Mouse (Mus musculus): ENCODE results near the gene Prtn3. TPM values are rescaled to one million over a fixed set of nuclear protein-coding genes. Genes with fewer than 3 reads are reported as not detected.

The Prtn3 gene
- polyA plus RNA-seq, 1 experiment from 2014 or later = 3.5 TPM

- no peak overlapping the region for H3K4me2 ChIP-seq
- WGBS = 93% methylated on average over 26 of the region's 26 CpGs
- H3K4me3 ChIP-seq (ENCODE audit: low read depth, low read length) = no peak overlapping the region
- no peaks in the 10 kb centered on the region for H3K9me3 ChIP-seq (ENCODE audit: low read depth, low read length)
- no peak for TF ChIP-seq CTCF (IDR thresholded peaks at IDR 0.05; ENCODE audit: low read depth)
- 0 out of 2 replicates have a peak overlapping the region, but pooled peaks have one; percentile 18 for H3K27ac ChIP-seq (ENCODE audit: low read depth)
- no peak overlapping the region for H3K9ac ChIP-seq
- DNase-seq (no peak), ATAC-seq (ENCODE audit: insufficient read depth) (no peak)
- no peaks in the 10 kb centered on the region for H3K27me3 ChIP-seq (ENCODE audit: insufficient read depth, low read length)
- H3K36me3 ChIP-seq (ENCODE audit: insufficient read depth) = peaks cover 100% of the 10 kb centered on the region
- peaks cover 20% of the 10 kb centered on the region for H3K4me1 ChIP-seq (ENCODE audit: insufficient read depth)
Observed at GRCm38 (mm10) chr10:79860079-79860911, 14.0 kb upstream of the Prtn3 start.

GRCm38 (mm10) chr10:79861230-79862048, 12.8 kb upstream of the Prtn3 start:
- Histone ChIP-seq H3K36me3 (ENCODE audit: insufficient read depth) (peaks cover 100% of the 10 kb centered on the region), H3K27me3 (ENCODE audit: insufficient read depth, low read length) (no peaks in the 10 kb centered on the region), H3K4me3 (ENCODE audit: low read depth, low read length) (no peak overlapping the region), H3K27ac (ENCODE audit: low read depth) (no peak overlapping the region), H3K9me3 (ENCODE audit: low read depth, low read length) (no peaks in the 10 kb centered on the region), H3K4me2 (no peak overlapping the region), H3K4me1 (ENCODE audit: insufficient read depth) (peaks cover 20% of the 10 kb centered on the region), H3K9ac (no peak overlapping the region)
- no peak for TF ChIP-seq CTCF (IDR thresholded peaks at IDR 0.05; ENCODE audit: low read depth)
- 67% methylated on average over 25 of the region's 25 CpGs for WGBS
- DNase-seq = no peak
- ATAC-seq (ENCODE audit: insufficient read depth) = no peak

GRCm38 (mm10) chr10:79862049-79862788, 12.1 kb upstream of the Prtn3 start:
- ATAC-seq (ENCODE audit: insufficient read depth) = no peak
- WGBS = 84% methylated on average over 23 of the region's 23 CpGs
- peaks cover 17% of the 10 kb centered on the region for H3K4me1 ChIP-seq (ENCODE audit: insufficient read depth)

GRCm38 (mm10) chr10:79862925-79863324, 11.4 kb upstream of the Prtn3 start:
- ATAC-seq (ENCODE audit: insufficient read depth) (no peak), DNase-seq (no peak)
- H3K4me3 ChIP-seq (ENCODE audit: low read depth, low read length) = no peak overlapping the region
- H3K4me2 ChIP-seq = no peak overlapping the region
- WGBS = 59% methylated on average over 10 of the region's 10 CpGs
- peaks cover 90% of the 10 kb centered on the region for H3K36me3 ChIP-seq (ENCODE audit: insufficient read depth)
- no peak overlapping the region for H3K9ac ChIP-seq
- H3K27ac ChIP-seq (ENCODE audit: low read depth) = no peak overlapping the region
- no peak for TF ChIP-seq CTCF (IDR thresholded peaks at IDR 0.05; ENCODE audit: low read depth)
- H3K27me3 ChIP-seq (ENCODE audit: insufficient read depth, low read length) = no peaks in the 10 kb centered on the region
- peaks cover 10% of the 10 kb centered on the region for H3K4me1 ChIP-seq (ENCODE audit: insufficient read depth)
- H3K9me3 ChIP-seq (ENCODE audit: low read depth, low read length) = no peaks in the 10 kb centered on the region

More at GRCm38 (mm10) chr10:79862049-79862788, 12.1 kb upstream of the Prtn3 start:
- peaks cover 97% of the 10 kb centered on the region for H3K36me3 ChIP-seq (ENCODE audit: insufficient read depth)
- DNase-seq = no peak
- H3K27ac ChIP-seq (ENCODE audit: low read depth) = no peak overlapping the region
- H3K4me2 ChIP-seq = no peak overlapping the region
- no peaks in the 10 kb centered on the region for H3K27me3 ChIP-seq (ENCODE audit: insufficient read depth, low read length)
- H3K9ac ChIP-seq = no peak overlapping the region
- no peak overlapping the region for H3K4me3 ChIP-seq (ENCODE audit: low read depth, low read length)
- no peaks in the 10 kb centered on the region for H3K9me3 ChIP-seq (ENCODE audit: low read depth, low read length)
- no peak for TF ChIP-seq CTCF (IDR thresholded peaks at IDR 0.05; ENCODE audit: low read depth)

DNA sequence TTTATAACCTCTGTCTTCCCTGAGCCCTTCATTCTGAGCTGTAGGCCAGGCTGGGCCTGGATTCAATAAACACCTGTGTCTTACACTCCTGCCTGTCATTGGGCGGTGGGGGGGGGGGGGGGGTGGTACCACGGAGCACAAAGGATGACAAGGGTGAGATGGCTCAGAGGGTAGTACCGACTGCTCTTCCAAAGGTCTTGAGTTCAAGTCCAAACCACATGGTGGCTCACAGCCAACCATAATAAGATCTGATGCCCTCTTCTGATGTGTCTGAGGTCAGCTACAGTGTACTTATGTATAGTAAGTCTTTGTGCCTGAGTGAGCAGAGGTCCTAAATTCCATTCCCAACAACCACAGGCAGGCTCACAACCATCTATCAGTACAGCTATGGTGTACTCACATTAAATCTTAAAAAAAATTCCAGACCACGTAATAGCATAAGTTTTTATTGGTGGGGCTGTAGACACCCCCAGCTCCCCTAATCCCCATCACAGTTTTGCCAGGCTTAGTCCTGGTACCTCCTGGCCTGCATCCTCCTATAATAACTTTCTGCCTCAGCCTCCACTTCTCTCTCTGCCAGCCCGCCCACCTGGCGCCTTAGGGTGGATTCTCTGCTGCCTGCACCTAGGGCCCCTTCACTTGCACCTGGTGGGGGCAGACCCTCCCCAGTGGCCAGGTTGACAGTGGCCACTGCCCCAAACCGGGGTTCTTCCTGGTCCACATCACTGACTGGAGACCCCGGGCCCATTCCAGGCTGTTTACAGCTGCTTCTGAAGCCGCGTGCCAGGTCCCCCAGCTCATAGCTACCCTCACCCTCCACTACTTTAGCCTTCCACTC, 9.7 kb upstream of the Prtn3 start:
- Histone ChIP-seq H3K4me1 (ENCODE audit: insufficient read depth) (peaks cover under 1% of the 10 kb centered on the region; the same call in 1 of the 2 replicates), H3K36me3 (ENCODE audit: insufficient read depth) (peaks cover 73% of the 10 kb centered on the region), H3K27ac (ENCODE audit: low read depth) (peak overlapping the region; percentile 32; the same call in 1 of the 2 replicates), H3K27me3 (ENCODE audit: insufficient read depth, low read length) (no peaks in the 10 kb centered on the region), H3K9ac (no peak overlapping the region), H3K4me3 (ENCODE audit: low read depth, low read length) (0 out of 2 replicates have a peak overlapping the region, but pooled peaks have one; percentile 0), H3K9me3 (ENCODE audit: low read depth, low read length) (no peaks in the 10 kb centered on the region), H3K4me2 (no peak overlapping the region)
- ATAC-seq (ENCODE audit: insufficient read depth) (peak; percentile 22), DNase-seq (no peak)
- 39% methylated on average over 10 of the region's 10 CpGs for WGBS
- no peak for TF ChIP-seq CTCF (IDR thresholded peaks at IDR 0.05; ENCODE audit: low read depth)

GRCm38 (mm10) chr10:79865189-79865601, 9.1 kb upstream of the Prtn3 start:
- Histone ChIP-seq H3K9ac (no peak overlapping the region), H3K4me1 (ENCODE audit: insufficient read depth) (no peaks in the 10 kb centered on the region), H3K4me3 (ENCODE audit: low read depth, low read length) (0 out of 2 replicates have a peak overlapping the region, but pooled peaks have one; percentile 0), H3K36me3 (ENCODE audit: insufficient read depth) (peaks cover 67% of the 10 kb centered on the region), H3K9me3 (ENCODE audit: low read depth, low read length) (no peaks in the 10 kb centered on the region), H3K27me3 (ENCODE audit: insufficient read depth, low read length) (no peaks in the 10 kb centered on the region), H3K27ac (ENCODE audit: low read depth) (peak overlapping the region; percentile 32; the same call in 1 of the 2 replicates), H3K4me2 (no peak overlapping the region)
- TF ChIP-seq CTCF (IDR thresholded peaks at IDR 0.05; ENCODE audit: low read depth) = no peak
- ATAC-seq (ENCODE audit: insufficient read depth) (peak; percentile 28), DNase-seq (no peak)
- WGBS = 42% methylated on average over 12 of the region's 12 CpGs

All from lung, embryonic 14.5 days (tissue).